Mouse (Mus musculus) forebrain, embryonic 16.5 days (tissue): ENCODE measurements around the gene Serpina12. TPM values are rescaled to one million over a fixed set of nuclear protein-coding genes. Genes with fewer than 3 reads are reported as not detected.

Source experiments
- polyA plus RNA-seq: library from polyadenylated mRNA; unstranded; fragments of >200 nt; fragmentation: Nextera tagmentation; extraction: Ambion mirVana; gene quantifications from 2 replicates; pipeline ENCODE4 v1.2.1, GENCODE M21; 2015

Serpina12 gene
- polyA plus RNA-seq, 1 experiment from 2014 or later: not detected

Other genes with a start within 250 kb of the Serpina12 start
- gene Serpina1b, start 214.1 kb downstream of the Serpina12 start, polyA plus RNA-seq: 0.25 TPM in 1 of 2 replicates, not detected in the other
- not detected in 2 replicates for gene Serpina1a, start 180.9 kb downstream of the Serpina12 start, polyA plus RNA-seq
- gene Serpina1c, start 139.6 kb downstream of the Serpina12 start, polyA plus RNA-seq: not detected in 2 replicates
- not detected in 2 replicates for gene Serpina1e, start 85.5 kb downstream of the Serpina12 start, polyA plus RNA-seq
- not detected in 2 replicates for gene Serpina11, start 54.5 kb downstream of the Serpina12 start, polyA plus RNA-seq
- 0.15 TPM in 1 of 2 replicates, not detected in the other for gene Serpina9, start 30.7 kb downstream of the Serpina12 start, polyA plus RNA-seq
- not detected in 2 replicates for gene Serpina5, start 56.7 kb upstream of the Serpina12 start, polyA plus RNA-seq
- not detected in 2 replicates for gene Serpina3a, start 68.3 kb upstream of the Serpina12 start, polyA plus RNA-seq
- gene Serpina3b, start 83.6 kb upstream of the Serpina12 start, polyA plus RNA-seq: 0.10 TPM in 1 of 2 replicates, not detected in the other
- not detected in 2 replicates for gene Serpina3c, start 109.4 kb upstream of the Serpina12 start, polyA plus RNA-seq
- 0.20 TPM in 1 of 2 replicates, not detected in the other for gene Serpina3f, start 170.1 kb upstream of the Serpina12 start, polyA plus RNA-seq
- gene Serpina3g, start 191.8 kb upstream of the Serpina12 start, polyA plus RNA-seq: not detected in 2 replicates
- not detected in 2 replicates for gene Serpina3i, start 218.7 kb upstream of the Serpina12 start, polyA plus RNA-seq